Mouse (Mus musculus): ENCODE results near the gene Iqsec1. TPM values are rescaled to one million over a fixed set of nuclear protein-coding genes. Genes with fewer than 3 reads are reported as not detected.

The Iqsec1 gene
- total RNA-seq, 1 experiment from 2014 or later: 104 TPM

GRCm38 (mm10) chr6:90725526-90725925 lies 263.0 kb downstream of the Iqsec1 start:
- no peak for DNase-seq

DNA sequence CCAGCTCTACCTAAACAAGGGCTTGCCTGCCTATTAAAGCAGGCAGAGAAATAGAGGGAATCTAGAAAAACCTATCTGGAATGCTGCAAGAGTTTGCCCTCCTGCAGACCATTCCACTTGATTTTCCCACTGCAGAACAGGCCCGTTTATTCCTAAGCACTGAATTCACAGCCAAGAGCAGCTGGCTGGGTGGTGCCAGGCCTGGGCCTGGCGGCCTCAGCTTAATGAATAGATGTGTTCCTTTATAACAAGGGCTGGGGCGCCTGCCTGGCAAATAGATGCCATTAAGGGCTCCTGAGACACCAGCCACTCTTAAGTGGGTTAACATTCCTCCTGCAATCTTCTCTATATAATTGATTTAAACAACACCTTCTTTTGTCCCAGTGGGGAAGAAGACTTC lies 265.5 kb downstream of the Iqsec1 start:
- DNase-seq: no peak

DNA sequence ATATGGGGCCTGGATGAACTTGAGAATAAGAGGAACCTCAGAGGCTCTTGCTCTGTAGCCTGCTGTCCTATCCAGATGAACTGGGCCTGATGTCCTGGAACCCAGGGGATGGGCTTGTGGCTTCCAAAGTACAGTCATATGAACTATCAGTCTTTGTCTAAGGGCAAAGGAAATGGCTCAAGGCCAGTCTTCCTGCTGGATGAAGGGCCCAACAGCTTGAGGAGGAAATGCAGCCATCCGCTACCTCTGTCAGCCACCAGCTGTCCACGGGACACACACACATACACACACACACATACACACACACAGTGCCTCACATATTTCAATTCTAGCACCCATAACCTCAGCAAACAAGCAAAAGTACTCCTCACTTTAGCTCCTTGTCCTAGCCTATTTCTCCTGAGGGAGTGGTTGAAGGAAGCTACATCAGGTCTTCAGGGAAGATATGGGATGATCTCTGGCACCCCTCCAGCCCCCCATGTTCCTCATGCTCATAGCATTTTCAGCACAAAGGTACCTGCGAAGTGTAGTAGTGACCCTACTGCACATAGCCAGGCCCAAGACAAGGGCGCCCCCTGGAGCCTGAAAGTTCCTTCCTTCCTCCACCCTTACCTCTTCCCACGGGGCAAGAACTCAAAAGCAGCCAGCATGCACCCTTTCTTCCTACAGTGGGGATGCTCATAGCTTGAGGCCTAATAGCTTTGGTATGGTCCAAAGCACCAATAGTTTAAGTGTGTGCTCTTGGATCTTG lies 267.3 kb downstream of the Iqsec1 start:
- DNase-seq: peak; percentile 80

DNA sequence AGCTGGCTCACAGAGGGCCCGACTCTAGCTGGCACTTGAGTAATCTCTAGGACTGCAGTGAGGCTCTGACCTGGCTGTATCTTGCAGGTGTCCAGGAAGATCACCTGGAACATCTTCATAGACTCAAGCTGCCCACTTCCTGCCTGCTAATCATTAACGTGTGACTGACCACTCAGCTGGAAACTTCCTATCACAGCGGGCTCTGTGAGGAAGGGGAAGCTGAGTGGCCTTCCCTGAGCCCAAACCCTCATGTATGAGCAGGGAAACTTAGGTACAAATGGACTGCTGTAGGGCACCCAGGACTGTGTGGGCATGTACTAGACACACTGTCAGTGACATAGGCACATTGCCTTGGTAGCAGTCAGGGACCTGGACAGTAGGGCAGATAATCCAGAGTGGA lies 268.3 kb downstream of the Iqsec1 start:
- DNase-seq: no peak

DNA sequence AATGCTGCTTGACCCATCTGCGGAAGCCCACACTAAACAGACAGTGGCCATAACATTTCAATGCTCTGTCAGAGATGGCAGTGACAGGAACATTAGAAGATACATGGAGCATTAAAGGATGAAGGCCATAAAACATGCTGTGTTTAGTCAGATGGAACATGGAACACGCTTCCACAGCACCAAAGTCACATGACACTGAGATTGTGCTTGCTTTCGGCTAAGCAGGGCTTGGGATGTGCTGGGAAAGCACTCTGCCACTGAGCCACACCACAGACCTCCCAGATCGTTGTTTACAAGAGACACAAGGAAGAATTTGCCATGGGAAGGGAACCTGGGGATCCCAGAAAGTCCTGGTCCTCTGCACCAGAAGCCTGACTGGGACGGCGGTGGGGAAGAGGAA lies 269.1 kb downstream of the Iqsec1 start:
- DNase-seq: no peak

DNA sequence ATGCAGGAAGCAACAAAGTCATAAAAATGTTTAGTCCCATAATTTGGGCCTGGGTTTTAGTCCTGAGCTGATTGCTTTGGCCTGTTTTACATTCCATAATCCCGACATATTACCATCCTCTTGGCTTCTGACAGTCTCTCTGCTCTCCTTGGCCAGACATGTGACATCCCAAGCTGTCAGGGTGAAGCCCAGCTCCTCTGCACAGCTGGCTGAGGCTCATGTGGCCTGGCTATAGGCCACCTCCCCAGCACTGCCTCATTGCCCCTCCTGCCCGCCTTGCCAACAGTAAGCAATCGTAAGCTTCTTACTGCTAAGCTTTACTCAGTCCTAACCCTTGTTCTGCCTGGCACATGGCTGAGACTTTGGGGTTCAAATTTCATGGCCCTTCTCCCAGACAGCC lies 270.0 kb downstream of the Iqsec1 start:
- DNase-seq: no peak

DNA sequence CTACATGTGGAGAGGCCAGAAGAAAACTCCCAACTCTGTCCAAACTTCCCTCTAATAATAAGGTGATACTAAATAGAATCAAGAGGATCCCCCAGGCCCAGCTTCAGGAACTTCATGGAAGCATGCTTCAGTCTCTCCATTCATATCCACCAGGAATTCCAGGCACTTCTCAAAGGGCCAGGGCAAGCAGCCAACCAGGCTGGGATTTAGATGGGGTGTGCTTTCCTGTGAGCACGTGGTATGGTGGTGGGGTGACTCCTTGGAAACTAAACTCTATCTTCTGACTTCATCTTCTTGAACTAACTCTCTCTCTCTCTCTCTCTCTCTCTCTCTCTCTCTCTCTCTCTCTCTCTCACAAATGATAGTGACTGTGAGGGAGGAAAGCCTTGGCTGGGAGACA lies 270.8 kb downstream of the Iqsec1 start:
- peak; percentile 55 for DNase-seq

DNA sequence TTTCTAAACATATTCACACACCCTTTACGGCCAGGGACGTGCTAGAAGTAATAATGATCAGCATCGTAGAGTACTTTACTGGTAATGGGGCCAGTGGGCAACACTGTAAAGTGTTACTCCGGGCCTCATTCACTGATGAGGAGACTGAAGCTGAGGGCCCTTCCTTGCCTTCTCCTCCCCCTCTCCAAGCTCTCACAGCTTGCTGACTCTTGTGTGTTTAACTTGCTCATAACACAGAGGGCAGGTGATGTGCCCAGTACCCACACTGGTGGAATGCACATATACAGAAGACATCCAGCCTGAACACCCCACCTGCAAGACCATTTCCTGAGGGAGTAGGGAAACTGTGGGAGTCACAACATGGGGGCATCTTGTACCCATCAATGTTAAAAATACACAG lies 271.6 kb downstream of the Iqsec1 start:
- DNase-seq: no peak

DNA sequence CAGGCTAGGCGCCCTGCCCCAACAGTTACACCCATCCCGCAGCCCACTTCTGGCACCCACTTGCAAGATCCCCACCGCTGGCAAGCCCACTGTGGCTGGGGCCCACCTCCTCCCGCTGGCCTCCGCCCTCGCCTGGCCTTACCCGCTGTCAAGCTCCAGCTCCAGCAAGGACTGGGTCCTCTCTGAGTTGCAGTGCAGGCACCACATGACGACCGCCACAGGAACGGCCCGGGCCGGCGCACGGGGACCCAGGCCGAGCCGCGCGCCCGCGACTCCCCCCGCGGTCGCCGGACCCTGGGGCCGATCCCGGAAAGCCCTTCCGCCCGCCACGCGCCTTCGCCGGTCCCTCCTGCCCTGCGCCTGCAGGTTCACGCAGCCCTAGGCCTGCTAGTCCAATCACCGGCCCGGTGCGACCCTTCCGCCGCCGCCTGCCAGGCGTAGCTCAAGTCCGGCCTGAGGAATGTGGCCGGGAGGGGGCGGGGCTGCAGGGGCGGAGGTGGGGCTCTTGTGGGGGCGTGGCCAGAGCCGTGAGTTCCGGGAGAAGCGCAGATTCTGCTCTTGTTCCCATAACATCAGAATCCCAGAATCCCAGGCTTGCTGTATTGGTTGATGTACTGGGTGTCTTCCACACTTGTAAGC lies 272.3 kb downstream of the Iqsec1 start:
- peak; percentile 90 for DNase-seq

GRCm38 (mm10) chr6:90715245-90715905 lies 273.1 kb downstream of the Iqsec1 start:
- no peak for DNase-seq

GRCm38 (mm10) chr6:90713650-90714049 lies 274.8 kb downstream of the Iqsec1 start:
- no peak for DNase-seq

- DNase-seq: no peak
Measured at GRCm38 (mm10) chr6:90712486-90713480, 275.7 kb downstream of the Iqsec1 start.

DNA sequence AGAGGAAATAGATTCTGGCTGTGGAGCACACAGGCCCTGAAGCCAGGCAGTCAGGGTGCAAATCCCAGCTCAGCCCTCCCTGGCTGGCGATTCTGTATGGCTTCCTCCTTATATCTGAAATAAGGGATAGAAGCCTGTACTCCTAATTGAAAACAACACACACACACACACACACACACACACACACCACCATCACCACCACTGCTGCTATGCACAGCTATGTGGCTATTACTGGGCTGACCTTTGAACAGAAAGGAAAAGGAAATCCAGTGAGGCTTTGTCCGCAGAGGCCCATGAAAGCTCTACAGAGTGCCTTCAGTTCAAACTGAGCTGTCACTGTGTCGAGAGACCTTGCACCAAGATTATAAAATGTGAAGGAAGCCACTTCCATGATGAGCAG lies 276.4 kb downstream of the Iqsec1 start:
- DNase-seq: no peak

DNA sequence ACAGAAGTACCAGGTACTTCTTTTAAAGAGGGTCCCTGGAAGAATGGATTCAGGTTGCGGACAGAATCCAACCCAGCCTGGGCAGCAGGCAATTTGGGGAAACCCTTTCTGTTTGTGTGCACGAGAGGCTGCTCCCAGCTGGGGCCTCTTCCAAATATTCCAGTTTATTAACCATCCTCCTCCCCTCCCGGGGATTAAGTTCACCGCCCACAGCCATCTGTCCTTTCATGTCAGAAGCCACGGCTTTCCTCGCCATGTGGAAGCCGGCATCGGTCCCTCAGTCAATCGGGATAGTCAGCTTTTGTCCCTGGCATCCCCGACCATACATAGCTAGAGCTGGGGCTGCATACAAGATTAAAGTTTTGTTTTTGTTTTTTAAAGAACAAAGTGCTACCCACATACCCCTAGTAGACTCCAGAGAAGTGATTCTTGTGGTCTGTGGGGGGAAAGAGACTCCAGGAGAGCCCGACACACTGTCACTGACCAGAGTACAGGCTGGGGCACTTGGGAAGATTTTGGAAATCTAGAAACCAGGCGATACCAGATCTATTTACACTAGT lies 276.9 kb downstream of the Iqsec1 start:
- no peak for DNase-seq

GRCm38 (mm10) chr6:90710778-90711177 lies 277.7 kb downstream of the Iqsec1 start:
- DNase-seq: no peak

GRCm38 (mm10) chr6:90709929-90710777 lies 278.3 kb downstream of the Iqsec1 start:
- DNase-seq: no peak

- DNase-seq: no peak
Measured at GRCm38 (mm10) chr6:90708061-90708618, 280.3 kb downstream of the Iqsec1 start.

- peak; percentile 25 for DNase-seq
Measured at GRCm38 (mm10) chr6:90707143-90707542, 281.3 kb downstream of the Iqsec1 start.

GRCm38 (mm10) chr6:90706490-90706889 lies 282.0 kb downstream of the Iqsec1 start:
- DNase-seq: no peak

DNA sequence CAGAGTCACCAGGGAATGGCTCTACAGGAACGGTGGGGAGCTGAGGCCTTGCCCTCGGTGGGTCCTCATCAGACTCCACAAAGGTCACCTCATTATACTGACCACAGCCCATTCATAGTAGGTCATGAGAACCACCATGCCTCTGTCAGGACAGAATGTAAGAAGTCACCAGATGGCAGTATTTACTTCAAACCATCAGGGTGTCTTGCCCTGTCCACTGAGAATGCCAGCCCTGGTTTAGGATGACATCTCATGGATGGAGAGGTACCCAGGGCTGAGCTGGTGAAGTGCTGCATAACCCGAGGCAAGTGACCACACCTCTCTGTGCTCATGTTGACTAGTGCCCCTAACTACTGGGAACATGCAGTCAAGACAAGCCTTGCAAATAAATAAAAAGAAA lies 282.7 kb downstream of the Iqsec1 start:
- DNase-seq: no peak

All from adrenal gland, postnatal 25 days (tissue).